Mouse (Mus musculus) liver, postnatal 0 days (tissue): ENCODE data around the gene Tbc1d16. TPM values are rescaled to one million over a fixed set of nuclear protein-coding genes. Genes with fewer than 3 reads are reported as not detected.

ENCODE experiments used
- ATAC-seq: fragments of 200-750 bp; cut with Nextera tagmentation; 2 replicates; pipeline ENCODE4 v1.8.0; 2017; ENCODE audit warnings: mild to moderate bottlenecking, moderate library complexity
- DNase-seq: peaks from one replicate; pipeline ENCODE4 v3.0.0-alpha.2; 2016
- H3K27ac ChIP-seq: fragments of 300-500 bp; sonication (generic); 2 replicates; pipeline ENCODE4 v1.5.1; 2014; ENCODE audit warnings: antibody characterized with exemption, moderate library complexity, mild to moderate bottlenecking, low read depth
- H3K27me3 ChIP-seq: fragments of 300-500 bp; sonication (generic); 2 replicates; pipeline ENCODE4 v1.6.1; 2014; ENCODE audit warnings: low read length, control low read depth, mixed read lengths; ENCODE audit not compliant: insufficient read depth
- H3K36me3 ChIP-seq: fragments of 300-500 bp; sonication (generic); replicated peaks from 2 replicates; pipeline ENCODE4 v1.6.1; 2014; ENCODE audit warnings: mild to moderate bottlenecking, control low read depth, low read length, moderate library complexity, mixed read lengths; ENCODE audit not compliant: insufficient read depth
- H3K4me1 ChIP-seq: fragments of 300-500 bp; sonication (generic); 2 replicates; pipeline ENCODE4 v1.6.1; 2014; ENCODE audit warnings: antibody characterized with exemption, mild to moderate bottlenecking, control low read depth; ENCODE audit not compliant: insufficient read depth
- H3K4me2 ChIP-seq: fragments of 300-500 bp; sonication (generic); 2 replicates; pipeline ENCODE4 v1.6.1; 2014; ENCODE audit warnings: low read depth, mild to moderate bottlenecking, low read length, moderate library complexity, mixed read lengths
- H3K4me3 ChIP-seq: fragments of 300-500 bp; sonication (generic); 2 replicates; pipeline ENCODE4 v1.5.1; 2014; ENCODE audit warnings: low read depth, low read length
- H3K9ac ChIP-seq: fragments of 300-500 bp; sonication (generic); replicated peaks from 2 replicates; pipeline ENCODE4 v1.6.1; 2014; ENCODE audit warnings: mild to moderate bottlenecking, moderate library complexity
- H3K9me3 ChIP-seq: fragments of 300-500 bp; sonication (generic); 2 replicates; pipeline ENCODE4 v1.6.1; 2016; ENCODE audit warnings: mild to moderate bottlenecking, control low read depth, low read length, mixed read lengths
- CTCF ChIP-seq: sonication (generic); IDR thresholded peaks from 2 replicates; pipeline ENCODE4 v1.5.1; 2016; ENCODE audit warnings: antibody characterized with exemption, low read depth
- EP300 ChIP-seq: IDR thresholded peaks from 2 replicates; pipeline ENCODE4 v1.6.1; 2016; ENCODE audit warnings: antibody characterized with exemption, low read depth, mild to moderate bottlenecking
- WGBS: fragments of 180-500 bp; shearing (Covaris S2); extraction: QIAGEN DNeasy Blood & Tissue Kit; methylation state at CpG from one replicate; pipeline ENCODE4 v1.1.7; 2014; ENCODE audit not compliant: insufficient replicate concordance; 5-methylcytosine and 5-hydroxymethylcytosine counted together
- polyA plus RNA-seq: library from polyadenylated mRNA; unstranded; fragments of >200 nt; fragmentation: Nextera tagmentation; extraction: Ambion mirVana; gene quantifications from 2 replicates; pipeline ENCODE4 v1.2.1, GENCODE M21; 2015

Gene Tbc1d16
- polyA plus RNA-seq, 1 experiment from 2014 or later = 1.5 TPM

DNA sequence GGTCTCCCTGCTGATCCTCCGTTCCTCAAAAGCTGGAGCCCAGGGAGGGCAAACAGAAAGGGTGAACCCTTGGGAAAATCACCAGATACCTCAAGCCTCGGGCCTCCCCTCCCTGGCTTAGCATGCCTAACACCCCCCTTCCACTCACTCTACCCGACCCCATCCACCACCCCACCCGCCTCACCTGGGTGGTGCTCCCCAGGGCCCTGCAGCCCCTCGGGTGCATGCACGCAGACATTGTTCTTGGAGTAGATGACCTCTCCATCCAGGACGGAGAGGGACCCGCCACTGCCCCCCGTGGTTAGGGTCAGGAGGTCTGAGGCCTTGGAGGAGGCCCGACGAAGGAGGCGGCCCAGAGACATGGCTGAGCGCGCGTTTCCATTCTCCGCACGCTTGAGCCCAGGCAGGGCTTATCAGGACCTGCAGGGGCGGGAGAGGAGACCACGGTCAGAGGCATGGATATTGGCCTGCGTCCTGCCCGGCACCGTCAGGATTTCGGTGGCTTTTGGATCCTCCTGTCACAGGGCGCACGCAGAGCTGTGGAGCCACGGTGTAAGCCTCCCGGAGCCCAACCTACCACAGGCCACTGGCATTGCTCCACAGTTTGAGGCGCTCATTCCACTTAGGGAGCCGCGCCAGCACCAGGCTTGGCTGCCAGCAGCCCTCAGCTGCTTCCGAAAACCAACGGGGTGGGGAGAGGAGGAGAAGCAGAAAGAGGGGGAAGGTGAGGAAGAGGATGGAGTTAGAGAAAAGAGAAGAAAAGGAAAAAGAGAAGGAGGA, 17.8 kb downstream of the Tbc1d16 start:
- H3K4me2 ChIP-seq = no peak overlapping the region
- H3K9me3 ChIP-seq = no peaks in the 10 kb centered on the region
- H3K27ac ChIP-seq = no peak overlapping the region
- DNase-seq = no peak
- ATAC-seq = no peak
- peaks cover 15% of the 10 kb centered on the region for H3K4me1 ChIP-seq
- peaks cover 2% of the 10 kb centered on the region; the same call in 1 of the 2 replicates for H3K36me3 ChIP-seq
- H3K9ac ChIP-seq = no peak overlapping the region
- H3K4me3 ChIP-seq = no peak overlapping the region
- H3K27me3 ChIP-seq = no peaks in the 10 kb centered on the region
- no peak for TF ChIP-seq EP300
- no peak for TF ChIP-seq CTCF
- 82% methylated on average over 32 of the region's 32 CpGs for WGBS

DNA sequence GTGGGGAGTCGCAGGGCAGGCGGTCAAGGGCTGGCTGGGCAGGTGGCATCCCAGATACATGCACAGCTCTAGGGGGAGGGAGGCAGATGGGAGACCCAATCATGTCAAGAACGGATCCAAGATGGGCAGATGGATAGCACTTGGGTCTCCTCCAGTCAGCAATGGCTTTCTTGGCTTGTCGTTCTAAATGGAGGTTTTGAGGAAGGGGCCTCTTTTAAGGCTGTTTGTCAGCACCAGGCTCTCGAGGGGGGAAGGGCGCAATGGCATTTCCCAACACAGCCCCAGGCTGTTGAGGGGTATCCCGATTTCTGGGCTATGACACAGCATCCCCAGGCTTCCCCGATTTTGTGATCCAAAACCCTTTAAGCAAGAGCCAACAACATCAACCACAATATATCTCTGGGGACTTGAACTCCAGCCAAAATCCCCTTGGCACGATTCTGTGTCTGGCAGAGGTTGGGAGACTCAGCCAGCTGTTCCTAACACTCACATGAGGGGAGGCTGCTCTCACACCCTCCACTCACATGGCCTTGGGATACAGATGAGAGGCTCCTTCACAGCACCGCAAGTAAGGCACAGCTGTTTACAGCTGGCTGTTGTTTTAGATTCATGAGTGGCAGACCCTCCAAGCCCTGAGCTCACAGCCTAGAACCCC, 18.8 kb downstream of the Tbc1d16 start:
- no peak for DNase-seq

GRCm38 (mm10) chr11:119208870-119209370, 19.4 kb downstream of the Tbc1d16 start:
- Histone ChIP-seq H3K9me3 (no peaks in the 10 kb centered on the region), H3K9ac (no peak overlapping the region), H3K4me2 (no peak overlapping the region), H3K27me3 (no peaks in the 10 kb centered on the region), H3K36me3 (peaks cover 2% of the 10 kb centered on the region; the same call in 1 of the 2 replicates), H3K4me1 (peaks cover 7% of the 10 kb centered on the region; the same call in 1 of the 2 replicates), H3K27ac (no peak overlapping the region), H3K4me3 (no peak overlapping the region)
- no peak for TF ChIP-seq EP300
- TF ChIP-seq CTCF = no peak
- ATAC-seq (no peak), DNase-seq (no peak)
- WGBS = 89% methylated on average over 20 of the region's 20 CpGs

More for the DNA sequence above, 18.8 kb downstream of the Tbc1d16 start:
- Histone ChIP-seq H3K4me2 (no peak overlapping the region), H3K9ac (no peak overlapping the region), H3K9me3 (no peaks in the 10 kb centered on the region), H3K4me3 (no peak overlapping the region), H3K4me1 (peaks cover 10% of the 10 kb centered on the region), H3K27ac (no peak overlapping the region), H3K27me3 (no peaks in the 10 kb centered on the region), H3K36me3 (peaks cover 2% of the 10 kb centered on the region; the same call in 1 of the 2 replicates)
- 74% methylated on average over 10 of the region's 10 CpGs for WGBS
- ATAC-seq = no peak
- TF ChIP-seq CTCF (no peak), EP300 (no peak)

DNA sequence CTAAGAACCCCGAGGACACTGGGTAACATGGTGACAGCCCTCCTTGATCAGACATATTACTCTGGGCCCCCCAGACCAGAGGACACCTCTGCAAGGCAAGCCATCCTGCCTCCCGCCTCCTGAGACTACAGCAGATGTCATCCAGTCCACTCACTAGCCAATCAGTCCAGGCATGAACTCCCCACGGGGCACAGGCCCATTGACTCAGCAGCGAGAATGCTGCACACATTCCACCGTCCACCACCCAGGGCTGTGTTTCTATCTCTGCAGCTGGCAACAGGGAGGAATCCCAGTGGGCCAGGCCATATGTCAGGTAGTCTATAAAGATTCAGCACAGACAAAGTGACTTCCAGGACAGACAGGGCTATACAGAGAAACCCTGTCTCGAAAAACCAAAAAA, 20.3 kb downstream of the Tbc1d16 start:
- 87% methylated on average over 6 of the region's 6 CpGs for WGBS
- no peak for DNase-seq
- H3K4me1 ChIP-seq = no peaks in the 10 kb centered on the region
- no peaks in the 10 kb centered on the region for H3K27me3 ChIP-seq
- no peak overlapping the region for H3K9ac ChIP-seq
- no peak overlapping the region for H3K27ac ChIP-seq
- H3K36me3 ChIP-seq = peaks cover 2% of the 10 kb centered on the region; the same call in 1 of the 2 replicates
- H3K9me3 ChIP-seq = no peaks in the 10 kb centered on the region
- no peak for TF ChIP-seq CTCF
- no peak for TF ChIP-seq EP300
- H3K4me3 ChIP-seq = no peak overlapping the region
- no peak for ATAC-seq
- no peak overlapping the region for H3K4me2 ChIP-seq

DNA sequence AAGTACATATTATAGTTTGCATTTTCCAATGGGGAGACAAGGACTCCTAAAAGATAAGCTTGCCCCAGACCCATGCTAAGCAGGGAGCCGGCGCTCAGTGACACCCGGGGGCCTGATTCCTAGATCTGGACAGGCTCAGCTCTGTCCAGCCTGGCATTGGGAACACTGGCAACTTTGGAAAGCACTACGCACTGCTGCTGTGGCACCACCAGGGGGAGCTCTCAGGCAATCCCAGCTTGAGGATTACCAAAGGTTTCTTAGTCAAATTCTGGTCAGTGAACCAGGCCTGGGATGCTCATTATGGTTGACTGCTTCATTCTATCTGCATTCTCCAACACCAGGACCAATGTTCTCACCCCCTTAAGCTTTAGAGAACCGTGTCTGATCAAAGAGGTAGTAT, 21.7 kb downstream of the Tbc1d16 start:
- Histone ChIP-seq H3K4me2 (no peak overlapping the region), H3K36me3 (peaks cover 2% of the 10 kb centered on the region; the same call in 1 of the 2 replicates), H3K4me3 (no peak overlapping the region), H3K27ac (no peak overlapping the region), H3K4me1 (no peaks in the 10 kb centered on the region), H3K27me3 (no peaks in the 10 kb centered on the region), H3K9ac (no peak overlapping the region), H3K9me3 (no peaks in the 10 kb centered on the region)
- TF ChIP-seq CTCF = peak; percentile 89
- TF ChIP-seq EP300 = no peak
- 29% methylated on average over 5 of the region's 5 CpGs for WGBS
- ATAC-seq (peak; percentile 37; the same call in 1 of the 2 replicates), DNase-seq (peak; percentile 75)

DNA sequence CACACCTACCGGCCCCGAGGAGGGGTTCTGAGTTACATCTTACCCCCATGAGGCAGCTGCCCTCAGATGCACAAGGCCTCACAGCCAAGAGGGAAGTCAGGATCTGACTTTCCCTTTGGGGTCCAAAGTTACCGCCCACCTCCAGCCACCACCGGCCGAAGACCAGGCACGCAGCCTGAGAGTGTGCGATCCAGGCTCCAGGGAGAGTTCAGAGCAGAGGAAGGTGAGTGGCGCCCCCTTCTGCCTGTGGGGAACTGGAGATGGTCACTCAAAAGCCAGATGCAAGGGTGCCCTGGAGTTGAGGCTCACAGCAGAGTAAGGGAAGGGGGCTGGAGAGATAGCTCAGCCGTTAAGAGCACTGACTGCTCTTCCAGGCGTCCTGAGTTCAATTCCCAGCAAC, 22.6 kb downstream of the Tbc1d16 start:
- H3K9ac ChIP-seq = no peak overlapping the region
- H3K36me3 ChIP-seq = peaks cover 2% of the 10 kb centered on the region; the same call in 1 of the 2 replicates
- ATAC-seq = no peak
- no peak overlapping the region for H3K4me3 ChIP-seq
- no peak overlapping the region for H3K4me2 ChIP-seq
- no peaks in the 10 kb centered on the region for H3K4me1 ChIP-seq
- no peaks in the 10 kb centered on the region for H3K27me3 ChIP-seq
- WGBS = 81% methylated on average over 10 of the region's 10 CpGs
- TF ChIP-seq CTCF (peak; percentile 31), EP300 (no peak)
- H3K27ac ChIP-seq = no peak overlapping the region
- H3K9me3 ChIP-seq = no peaks in the 10 kb centered on the region
- no peak for DNase-seq
